Mouse (Mus musculus) MEL (cell line): ENCODE data around the gene Bcr.

Experiments used
- CTCF ChIP-seq, 3 experiments: IDR thresholded peaks in 2 of 3; conservative IDR thresholded peaks in 1 of 3; 2 replicates each; pipeline ENCODE4 v1.5.1; 2011 to 2012; ENCODE audit warnings: low read length in 3 of 3, low read depth in 2 of 3, mild to moderate bottlenecking in 2 of 3, improper control_type of control experiment in 1 of 3, inconsistent platforms in 1 of 3, mixed read lengths in 1 of 3, moderate library complexity in 1 of 3; ENCODE audit not compliant: control insufficient read depth in 1 of 3, insufficient read depth in 1 of 3, poor library complexity in 1 of 3, severe bottlenecking in 1 of 3
- EP300 ChIP-seq, 2 experiments: IDR thresholded peaks; 2 replicates each; pipeline ENCODE4 v1.6.1; 2011; ENCODE audit warnings: improper control_type of control experiment in 2 of 2, low read length in 2 of 2, low read depth in 1 of 2, mild to moderate bottlenecking in 1 of 2
- HCFC1 ChIP-seq: IDR thresholded peaks from 2 replicates; pipeline ENCODE4 v1.6.1; 2012; ENCODE audit warnings: low read depth, mild to moderate bottlenecking, inconsistent platforms, low read length, improper control_type of control experiment, moderate library complexity
- MAFK ChIP-seq: IDR thresholded peaks from 2 replicates; pipeline ENCODE4 v1.6.1; 2011; ENCODE audit warnings: low read depth, mild to moderate bottlenecking, low read length, improper control_type of control experiment, borderline replicate concordance
- NRF1 ChIP-seq: IDR thresholded peaks from 2 replicates; pipeline ENCODE4 v1.6.1; 2014; ENCODE audit warnings: low read depth, mild to moderate bottlenecking, inconsistent platforms, low read length, improper control_type of control experiment, moderate library complexity; ENCODE audit not compliant: poor library complexity, insufficient read depth, severe bottlenecking
- POLR2A ChIP-seq, 2 experiments: IDR thresholded peaks; 2 replicates each; pipeline ENCODE4 v1.6.1; 2011 to 2012; ENCODE audit warnings: low read length in 2 of 2, mild to moderate bottlenecking in 2 of 2, control low read depth in 1 of 2, improper control_type of control experiment in 1 of 2, low read depth in 1 of 2, moderate library complexity in 1 of 2; ENCODE audit not compliant: control insufficient read depth in 1 of 2, insufficient read depth in 1 of 2, poor library complexity in 1 of 2
- SMC3 ChIP-seq: IDR thresholded peaks from 2 replicates; pipeline ENCODE4 v1.6.1; 2011; ENCODE audit warnings: low read depth, low read length, improper control_type of control experiment
- TBP ChIP-seq: IDR thresholded peaks from 2 replicates; pipeline ENCODE4 v1.8.0; 2011; ENCODE audit warnings: low read depth, low read length, improper control_type of control experiment
- TCF12 ChIP-seq: IDR thresholded peaks from 2 replicates; pipeline ENCODE4 v1.6.1; 2014; ENCODE audit warnings: low read depth, mild to moderate bottlenecking, inconsistent platforms, low read length, improper control_type of control experiment, moderate library complexity
- USF2 ChIP-seq, 2 experiments: IDR thresholded peaks; 2 replicates each; pipeline ENCODE4 v1.6.1; 2011 to 2012; ENCODE audit warnings: improper control_type of control experiment in 2 of 2, low read length in 2 of 2, borderline replicate concordance in 1 of 2, inconsistent platforms in 1 of 2, low read depth in 1 of 2, mild to moderate bottlenecking in 1 of 2; ENCODE audit not compliant: insufficient read depth in 1 of 2

DNA sequence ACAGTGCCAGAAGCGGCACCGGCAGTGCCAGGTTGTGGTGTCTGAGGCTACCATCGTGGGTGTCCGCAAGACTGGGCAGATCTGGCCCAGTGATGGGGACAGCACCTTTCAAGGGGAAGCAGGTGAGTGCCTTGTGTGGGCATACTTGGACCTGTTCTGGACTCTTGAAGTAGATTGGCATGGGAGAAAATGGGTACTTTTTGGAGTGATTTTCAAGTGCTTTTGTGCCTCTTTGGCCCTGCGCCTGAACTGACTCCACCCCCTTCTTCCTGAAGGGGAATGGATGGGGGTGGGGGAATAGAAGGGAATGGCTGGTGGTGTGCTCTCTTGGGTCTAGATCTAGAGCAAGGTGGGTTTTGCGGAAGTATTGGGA, 1.8 kb downstream of the Bcr start:
- TF ChIP-seq TBP (no peak), NRF1 (no peak), HCFC1 (no peak), EP300 (IDR thresholded peaks at IDR 0.05; ENCODE audit: low read depth in 1 of 2, low read length in 2 of 2) (no peak), POLR2A (IDR thresholded peaks at IDR 0.05; ENCODE audit: control insufficient read depth in 1 of 2, insufficient read depth in 1 of 2, low read depth in 1 of 2, low read length in 2 of 2, poor library complexity in 1 of 2) (no peak), CTCF (IDR thresholded peaks at IDR 0.05 in 2 of 3, conservative IDR thresholded peaks at IDR 0.05 in 1 of 3; ENCODE audit: control insufficient read depth in 1 of 3, insufficient read depth in 1 of 3, low read depth in 2 of 3, low read length in 3 of 3, poor library complexity in 1 of 3, severe bottlenecking in 1 of 3) (no peak), SMC3 (no peak), TCF12 (no peak), MAFK (no peak), USF2 (IDR thresholded peaks at IDR 0.05; ENCODE audit: borderline replicate concordance in 1 of 2, insufficient read depth in 1 of 2, low read depth in 1 of 2, low read length in 2 of 2) (no peak)
